Mouse (Mus musculus) thymus, postnatal 4 days (tissue): Measurements from ENCODE around the gene Ldb3.

Source experiments
- DNase-seq: peaks from one replicate; pipeline ENCODE4 v3.0.0; 2021

Gene Ldb3

GRCm38 (mm10) chr14:34590017-34590570 lies 1.6 kb upstream of the Ldb3 start:
- DNase-seq: no peak

- no peak for DNase-seq
These were observed 767 bp upstream of the Ldb3 start for GRCm38 (mm10) chr14:34589185-34589713.

- DNase-seq: no peak
These were observed 477 bp downstream of the Ldb3 start for GRCm38 (mm10) chr14:34588005-34588404.

DNA sequence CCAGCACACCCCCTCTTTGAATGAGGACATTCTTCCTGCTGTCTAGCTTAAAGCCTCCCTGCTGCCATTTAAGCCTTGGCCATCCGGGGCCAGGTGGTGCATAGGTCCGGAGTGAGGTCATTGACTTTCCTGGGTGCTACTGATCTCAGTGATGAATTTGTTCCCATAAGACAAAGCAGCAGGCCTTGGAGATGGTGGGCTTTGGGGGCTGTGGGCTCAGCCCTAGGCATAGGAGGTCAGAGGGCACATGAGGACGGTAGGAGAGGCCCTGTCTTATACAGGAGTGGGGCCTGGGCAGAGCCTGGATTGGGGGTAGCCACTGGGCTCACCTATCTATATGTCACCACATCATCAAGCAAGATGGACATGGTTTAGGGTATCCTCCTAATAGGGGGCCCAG lies 1.6 kb downstream of the Ldb3 start:
- no peak for DNase-seq

GRCm38 (mm10) chr14:34585358-34586105 lies 3.0 kb downstream of the Ldb3 start:
- no peak for DNase-seq

GRCm38 (mm10) chr14:34582740-34583427 lies 5.6 kb downstream of the Ldb3 start:
- no peak for DNase-seq

- no peak for DNase-seq
These were observed 11.6 kb downstream of the Ldb3 start for GRCm38 (mm10) chr14:34576858-34577257.

DNA sequence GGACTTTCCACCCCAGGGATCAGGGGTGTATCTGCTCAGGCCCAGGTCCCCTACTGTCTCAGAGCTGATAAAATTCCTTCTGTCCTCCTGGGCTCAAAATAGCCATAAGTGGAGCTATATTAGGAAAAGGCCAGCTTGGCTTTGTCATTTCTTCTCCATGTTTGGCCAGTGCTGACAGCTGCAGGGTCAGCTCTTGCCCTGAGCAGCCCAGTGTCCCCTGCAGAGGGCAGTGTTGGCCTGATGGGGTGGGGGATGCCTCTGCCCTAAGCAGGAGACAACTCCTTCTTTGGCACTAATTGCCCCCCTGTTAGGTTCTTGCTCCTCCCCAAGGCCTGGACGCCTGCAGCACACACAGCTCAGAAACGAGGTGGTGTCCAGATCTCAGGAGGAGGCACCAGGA lies 14.4 kb downstream of the Ldb3 start:
- peak; percentile 52 for DNase-seq

GRCm38 (mm10) chr14:34573348-34573913 lies 15.1 kb downstream of the Ldb3 start:
- DNase-seq: no peak

GRCm38 (mm10) chr14:34571610-34572387 lies 16.7 kb downstream of the Ldb3 start:
- no peak for DNase-seq

DNA sequence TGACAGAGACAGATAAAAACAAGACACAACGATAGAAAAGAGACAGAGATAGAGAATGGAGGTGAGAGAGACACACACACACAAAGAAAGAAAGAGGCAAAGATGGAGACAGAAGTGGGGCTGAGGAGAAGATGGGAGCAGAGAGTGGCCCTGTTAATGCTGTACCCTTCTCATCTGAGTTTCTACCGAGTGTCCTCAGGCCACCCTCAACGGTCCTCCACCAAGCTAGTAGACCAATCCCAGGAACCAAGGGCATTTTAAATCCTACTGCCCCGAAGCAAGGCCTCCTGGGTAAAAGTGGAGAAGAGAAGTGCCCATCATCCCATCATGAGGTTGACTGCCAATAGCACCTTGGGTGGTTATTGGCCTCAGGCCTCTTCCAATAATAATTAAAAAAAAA lies 17.6 kb downstream of the Ldb3 start:
- DNase-seq: no peak

DNA sequence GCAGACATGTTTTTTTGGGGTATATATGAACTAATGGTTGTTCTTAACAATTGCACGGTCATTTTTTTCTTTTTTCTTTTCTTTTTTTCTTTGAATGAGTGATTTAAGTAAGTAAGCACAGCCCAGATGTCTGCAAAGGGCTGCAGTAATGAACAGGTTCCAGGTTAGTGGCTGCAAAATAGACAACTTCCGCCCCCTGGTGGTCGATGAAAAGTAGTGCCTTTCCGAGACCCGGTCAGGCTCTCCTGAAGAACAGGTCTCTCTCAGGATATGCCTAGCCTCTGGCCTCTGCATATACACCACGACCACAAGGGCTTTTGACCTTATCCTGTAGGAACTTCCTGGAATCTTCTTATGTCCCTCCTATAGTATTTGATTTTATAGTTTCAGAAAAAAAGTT lies 18.2 kb downstream of the Ldb3 start:
- DNase-seq: peak; percentile 86

- DNase-seq: no peak
These were observed 18.8 kb downstream of the Ldb3 start for GRCm38 (mm10) chr14:34569534-34570194.

GRCm38 (mm10) chr14:34568626-34569025 lies 19.9 kb downstream of the Ldb3 start:
- DNase-seq: no peak

DNA sequence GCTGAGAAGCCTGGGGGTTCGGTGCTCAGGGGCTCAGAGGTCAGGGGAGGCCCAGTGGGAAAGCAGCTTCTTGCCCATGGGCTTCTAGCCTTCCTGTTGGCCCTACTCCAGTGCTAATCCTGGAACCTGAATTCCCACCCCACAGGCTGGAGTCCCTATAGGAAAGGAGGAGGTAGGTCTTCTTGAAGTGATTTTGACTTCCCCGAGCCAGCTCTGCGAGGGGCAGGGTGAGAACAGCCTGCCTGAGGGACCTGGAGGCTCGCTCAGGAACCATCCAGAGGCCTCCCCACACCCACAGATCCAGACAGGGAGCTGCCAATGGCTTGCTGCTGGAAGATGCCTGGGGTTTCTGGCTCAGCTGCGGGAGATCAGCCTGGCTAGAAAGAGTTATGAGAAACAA lies 20.8 kb downstream of the Ldb3 start:
- DNase-seq: no peak

DNA sequence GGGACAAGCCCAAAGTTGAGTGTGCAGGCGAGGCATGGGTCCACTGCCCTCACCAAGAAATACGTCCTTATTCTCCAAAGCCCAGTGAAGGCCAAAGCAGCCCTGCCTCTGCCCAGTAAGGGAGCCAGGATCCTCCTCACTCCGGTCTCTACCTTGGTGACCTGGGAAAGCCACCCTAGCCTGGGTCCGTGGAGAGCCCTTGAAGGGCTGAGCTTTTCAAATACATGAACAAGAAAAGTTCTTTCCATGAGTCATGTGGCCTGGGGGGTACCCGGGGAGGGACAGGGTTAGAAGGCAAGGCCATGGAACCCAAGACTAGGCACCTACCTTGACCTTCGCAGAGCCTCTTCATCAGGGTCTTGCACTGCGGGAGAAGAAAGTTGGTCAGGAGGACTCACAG lies 22.0 kb downstream of the Ldb3 start:
- no peak for DNase-seq

DNA sequence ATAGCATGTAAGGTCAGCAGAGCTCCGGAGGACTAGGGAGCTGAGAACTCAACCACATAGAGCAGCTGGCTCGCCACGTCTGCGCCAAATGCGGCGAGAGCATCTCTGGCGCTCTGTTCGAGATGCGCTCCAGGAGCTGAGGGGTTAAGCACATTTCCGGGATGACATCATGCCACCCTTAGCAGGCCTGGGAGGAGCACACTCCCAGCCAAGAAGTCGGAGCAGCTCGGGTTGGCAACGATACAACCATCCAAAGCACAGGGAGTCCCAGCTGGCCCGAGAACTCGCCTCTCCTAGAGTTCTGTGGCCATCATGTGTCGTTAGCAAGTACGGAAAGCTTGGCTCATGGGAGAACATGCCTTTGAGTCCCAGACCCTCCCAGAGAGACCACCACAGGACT lies 22.8 kb downstream of the Ldb3 start:
- DNase-seq: no peak

- DNase-seq: no peak
These were observed 23.8 kb downstream of the Ldb3 start for GRCm38 (mm10) chr14:34564646-34565045.

DNA sequence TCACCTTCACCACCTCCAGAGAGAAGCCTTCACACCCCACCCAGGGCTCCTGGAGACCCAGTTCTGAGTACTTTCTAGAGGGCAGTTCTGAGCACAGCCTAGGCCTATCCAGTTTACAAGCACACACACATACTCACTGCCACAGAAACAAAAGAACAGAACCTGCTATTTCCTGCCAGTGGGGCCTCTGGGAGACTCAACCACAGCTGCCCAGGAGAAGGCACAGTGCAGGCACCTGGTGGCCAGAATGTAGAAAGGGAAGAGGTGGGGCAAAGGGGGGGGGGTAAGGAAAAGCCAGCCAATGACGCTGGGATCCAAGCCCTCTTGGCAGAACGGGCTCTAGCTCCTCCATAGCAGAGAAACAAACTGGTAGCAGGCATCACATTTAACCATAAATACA lies 26.1 kb downstream of the Ldb3 start:
- DNase-seq: peak; percentile 36

- DNase-seq: no peak
These were observed 26.8 kb downstream of the Ldb3 start for GRCm38 (mm10) chr14:34561647-34562046.

GRCm38 (mm10) chr14:34558947-34559346 lies 29.5 kb downstream of the Ldb3 start:
- no peak for DNase-seq

- DNase-seq: no peak
These were observed 33.3 kb downstream of the Ldb3 start for GRCm38 (mm10) chr14:34555211-34555610.
